Mouse (Mus musculus): ENCODE results near the gene P4ha3.

Gene P4ha3

DNA sequence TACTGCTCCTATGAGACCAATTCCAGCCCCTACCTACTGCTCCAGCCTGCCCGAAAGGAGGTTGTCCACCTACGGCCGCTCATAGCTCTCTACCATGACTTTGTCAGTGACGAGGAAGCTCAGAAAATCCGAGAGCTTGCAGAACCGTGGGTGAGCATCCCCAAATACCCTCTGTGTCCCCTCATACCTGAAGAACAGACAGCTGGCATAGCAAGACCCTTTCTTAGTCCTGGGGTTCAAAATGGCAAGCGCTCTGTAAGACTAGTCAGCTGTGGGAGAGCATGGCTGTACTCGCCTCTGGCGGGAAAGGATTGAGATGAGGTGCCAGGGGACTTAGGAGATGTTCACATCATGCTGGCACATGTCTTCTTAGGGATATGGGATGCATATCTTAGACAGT, 20.6 kb downstream of the P4ha3 start:
- no peak for DNase-seq (ENCODE audit: low read depth, low spot score)

DNA sequence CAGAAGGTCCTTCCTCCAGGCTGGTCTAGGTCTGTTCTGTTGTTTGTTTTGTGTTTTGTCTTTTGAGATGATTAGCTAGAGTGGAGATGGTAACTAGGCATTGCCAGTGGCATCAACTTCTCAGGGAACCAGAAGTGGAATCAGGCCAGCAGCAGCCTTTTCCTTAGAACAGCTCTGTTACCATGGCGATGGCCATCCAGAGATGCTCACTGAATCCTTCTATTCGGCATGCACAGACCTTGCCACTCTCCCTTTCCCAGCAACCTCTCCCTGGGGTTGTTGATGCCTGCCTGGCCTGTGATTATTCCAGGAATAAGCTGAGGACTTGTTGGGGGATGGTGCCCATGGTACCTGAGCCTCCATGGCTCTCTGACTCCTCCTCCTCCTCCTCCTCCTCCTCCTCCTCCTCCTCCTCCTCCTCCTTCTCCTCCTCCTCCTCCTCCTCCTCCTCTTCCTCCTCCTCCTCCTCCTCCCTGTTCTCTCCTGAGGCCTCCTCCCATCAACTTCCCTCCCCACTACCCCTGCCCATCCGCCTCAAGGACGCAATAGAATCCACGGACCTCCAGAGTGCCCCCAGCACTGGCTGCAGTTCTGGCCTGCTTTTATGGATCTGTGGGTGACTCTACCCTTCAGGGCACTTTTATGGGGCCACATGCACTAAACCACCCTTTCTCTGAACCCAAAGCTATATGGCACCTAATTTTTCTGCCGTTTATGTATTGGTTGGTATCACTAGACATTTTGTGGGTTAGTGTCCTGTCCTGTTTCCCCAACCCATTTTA, 22.7 kb downstream of the P4ha3 start:
- DNase-seq (ENCODE audit: low read depth, low spot score) = peak; percentile 91

DNA sequence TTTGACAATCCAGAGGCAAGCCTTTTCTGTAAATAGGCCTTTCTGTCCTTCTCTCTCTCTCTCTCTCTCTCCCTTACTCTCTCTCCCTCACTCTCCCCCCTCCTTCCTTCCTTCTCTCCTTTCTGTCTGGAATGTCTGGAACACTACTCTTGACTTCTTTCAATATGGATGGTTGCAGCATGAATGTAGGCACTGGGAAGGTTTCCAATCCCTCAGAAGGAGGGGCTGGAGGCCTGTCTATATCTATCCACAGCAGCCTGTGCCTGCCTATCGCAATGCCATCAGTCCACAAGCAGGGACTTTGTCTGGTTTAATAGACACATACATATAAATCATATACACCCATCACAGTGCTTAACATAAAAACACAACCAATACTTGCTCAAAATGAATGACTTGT, 23.9 kb downstream of the P4ha3 start:
- peak; percentile 66 for DNase-seq (ENCODE audit: low read depth, low spot score)

DNA sequence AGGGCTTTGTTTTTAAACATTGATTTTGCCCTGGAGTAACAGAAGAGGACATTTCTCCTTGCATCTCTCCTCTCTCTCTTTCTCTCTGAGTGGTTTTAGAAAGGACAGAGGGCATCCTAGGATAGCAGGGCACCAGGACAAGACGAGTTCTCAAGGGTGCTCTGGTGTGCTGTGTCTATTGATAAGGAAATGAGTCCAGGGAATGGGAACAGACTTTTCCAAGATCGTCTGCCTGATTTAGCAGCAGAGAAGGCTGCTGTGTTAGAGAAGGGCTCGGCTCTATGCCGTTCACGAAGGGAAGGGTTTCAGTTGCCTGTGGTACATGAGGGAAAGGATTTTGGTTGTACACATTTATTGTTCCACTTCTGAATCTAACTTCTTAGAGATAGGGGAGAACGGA, 24.4 kb downstream of the P4ha3 start:
- DNase-seq (ENCODE audit: low read depth, low spot score) = peak; percentile 27

DNA sequence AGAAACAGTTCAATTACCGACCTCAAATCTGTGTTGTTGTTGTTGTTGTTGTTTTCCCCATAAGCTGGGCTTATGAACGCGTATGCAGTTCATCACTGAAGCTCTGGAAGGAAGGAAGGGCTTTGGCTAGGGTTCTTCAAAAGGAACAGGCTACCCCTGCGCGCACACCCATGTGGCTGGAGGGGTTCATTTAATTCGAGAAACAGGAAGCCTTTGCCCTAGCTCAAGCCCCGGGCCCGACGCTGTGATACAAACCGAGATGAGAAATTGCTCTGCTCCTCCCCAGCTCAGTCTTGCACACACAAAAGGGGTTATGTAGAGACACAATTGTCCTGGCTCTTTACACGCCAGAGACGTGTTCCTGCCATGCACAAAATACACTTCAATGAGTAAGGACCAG, 25.0 kb downstream of the P4ha3 start:
- no peak for DNase-seq (ENCODE audit: low read depth, low spot score)

DNA sequence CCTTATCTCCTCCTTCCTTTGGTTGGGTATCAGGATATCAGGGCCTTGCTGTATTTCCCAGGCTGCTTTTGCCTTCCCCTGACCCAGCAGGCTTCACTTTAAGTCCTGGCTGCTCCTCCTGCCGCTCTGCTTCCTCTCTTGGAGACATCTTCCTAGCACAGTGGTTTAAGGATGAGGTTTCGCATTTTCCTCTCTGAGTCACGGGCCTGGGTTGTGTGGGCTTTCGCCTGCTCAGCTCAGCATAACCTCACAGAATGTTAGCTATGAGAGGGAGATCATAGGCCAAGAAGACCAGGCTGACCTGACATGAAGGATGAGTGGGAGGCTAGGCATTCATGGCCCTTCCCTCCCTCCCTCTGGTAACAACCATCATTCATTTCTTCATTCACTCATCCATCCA, 27.4 kb downstream of the P4ha3 start:
- DNase-seq (ENCODE audit: low read depth, low spot score) = peak; percentile 30

DNA sequence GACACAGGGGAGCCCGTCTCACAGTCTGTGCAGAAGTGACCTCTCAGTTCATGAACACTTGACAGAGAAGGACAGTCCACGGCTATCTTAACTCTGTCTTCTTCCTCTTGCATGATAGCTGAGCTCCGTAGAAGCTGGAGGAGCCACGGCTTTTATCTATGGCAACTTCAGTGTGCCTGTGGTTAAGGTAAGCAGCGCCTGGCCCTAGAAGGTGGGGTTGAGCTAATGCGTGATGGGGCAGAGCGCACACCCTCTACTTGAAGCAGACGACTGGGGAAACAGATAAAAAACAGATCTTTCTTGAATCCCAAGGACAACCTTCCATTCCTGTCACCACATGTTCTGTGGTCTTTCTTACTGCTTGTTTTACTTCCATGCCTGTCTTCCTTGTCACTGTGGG, 31.6 kb downstream of the P4ha3 start:
- no peak for DNase-seq (ENCODE audit: low read depth, low spot score)

DNA sequence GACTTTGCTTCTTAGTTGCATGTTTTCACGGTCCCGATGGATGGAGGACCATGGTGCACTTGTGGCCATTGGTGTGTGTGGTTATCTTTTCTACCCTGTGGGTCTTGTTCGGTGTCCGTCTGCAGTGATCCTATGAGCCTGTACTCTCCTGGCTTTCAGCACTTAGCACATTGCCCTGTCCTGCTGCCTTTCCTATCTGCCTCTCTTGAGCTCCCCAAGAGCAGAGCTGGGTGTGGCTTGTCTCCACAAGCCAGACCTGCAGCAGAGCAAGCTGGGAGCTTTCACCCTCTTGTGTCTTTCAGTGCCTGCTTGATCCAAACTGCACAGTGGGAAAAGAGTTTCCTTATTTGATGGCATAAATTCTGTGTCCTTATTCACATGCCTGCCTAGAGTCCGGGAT, 32.2 kb downstream of the P4ha3 start:
- DNase-seq (ENCODE audit: low read depth, low spot score) = no peak

DNA sequence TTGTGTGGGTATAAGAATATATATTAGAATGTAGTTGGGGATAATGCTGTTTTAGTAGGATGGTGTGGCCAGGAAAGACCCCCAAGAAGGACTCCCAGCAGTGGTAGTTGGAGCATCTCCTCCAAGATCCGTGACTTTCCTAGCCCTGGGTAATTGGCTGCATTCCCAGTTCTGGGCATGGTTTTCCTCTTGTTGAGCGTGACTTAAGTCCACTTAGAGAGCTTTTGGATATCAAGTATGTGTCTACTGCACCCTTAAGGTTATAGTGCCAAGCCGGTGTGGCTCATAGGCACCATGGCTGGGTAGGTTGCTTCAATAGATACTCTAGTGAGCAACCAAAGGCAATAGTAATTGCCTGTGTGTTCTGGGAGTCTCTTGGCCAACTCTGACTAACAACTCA, 38.4 kb downstream of the P4ha3 start:
- DNase-seq (ENCODE audit: low read depth, low spot score) = no peak

DNA sequence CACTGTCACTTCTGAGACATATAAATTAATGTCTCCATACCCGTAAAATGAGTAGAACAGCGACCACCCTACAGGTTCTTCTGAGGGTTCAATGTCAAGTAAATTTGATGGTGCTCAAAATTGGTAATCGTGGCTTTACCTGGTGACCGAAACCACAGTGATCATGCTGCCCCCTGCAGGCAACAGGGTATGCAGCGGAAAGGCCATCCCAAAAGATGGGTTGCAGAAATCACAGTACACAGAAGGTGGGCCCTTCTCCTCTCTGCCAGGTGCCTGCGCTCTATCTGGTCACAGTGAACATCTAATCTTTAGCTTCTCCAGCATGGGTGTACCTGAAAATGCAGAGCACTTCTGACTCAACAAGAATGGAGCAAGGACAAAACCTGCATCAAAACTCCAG, 40.2 kb downstream of the P4ha3 start:
- DNase-seq (ENCODE audit: low read depth, low spot score) = peak; percentile 56

DNA sequence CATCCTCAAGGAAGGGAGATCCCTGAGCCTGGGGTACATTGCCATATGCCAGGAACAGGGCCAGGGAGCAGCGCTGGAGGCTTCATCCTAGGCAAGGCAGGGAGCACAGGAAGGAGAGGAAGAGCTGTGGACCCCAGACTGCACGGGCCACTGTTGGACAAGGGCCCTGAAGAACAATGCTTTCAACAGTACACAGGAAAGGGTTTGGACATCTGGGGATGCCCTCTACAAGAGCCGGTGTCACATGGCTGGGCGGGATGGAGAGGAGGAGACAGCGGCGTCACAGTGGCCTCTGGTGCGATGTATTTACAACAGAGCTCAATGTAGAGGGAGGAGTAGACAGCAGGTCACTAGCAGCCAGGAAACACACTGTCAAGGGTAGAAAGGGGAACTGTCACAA, 42.2 kb downstream of the P4ha3 start:
- DNase-seq (ENCODE audit: low read depth, low spot score) = no peak

DNA sequence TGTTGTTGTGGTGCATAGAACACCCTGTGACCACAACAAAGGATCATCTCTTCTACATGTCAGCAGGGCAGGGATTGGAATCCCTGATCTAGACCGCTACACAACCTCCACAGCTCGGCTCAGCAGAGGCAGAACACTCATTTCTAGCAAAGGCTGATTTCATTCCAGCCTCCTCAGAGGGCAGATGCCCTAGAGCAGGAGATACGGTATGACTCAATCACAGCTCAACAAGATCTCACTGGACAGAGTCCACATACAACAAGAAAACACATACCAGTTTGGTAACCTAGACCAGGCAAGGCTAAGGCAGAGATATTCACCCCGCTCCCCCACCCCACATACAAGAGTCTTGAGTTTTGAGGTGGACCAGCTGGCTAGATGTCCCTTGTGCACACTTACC, 43.3 kb downstream of the P4ha3 start:
- no peak for DNase-seq (ENCODE audit: low read depth, low spot score)

DNA sequence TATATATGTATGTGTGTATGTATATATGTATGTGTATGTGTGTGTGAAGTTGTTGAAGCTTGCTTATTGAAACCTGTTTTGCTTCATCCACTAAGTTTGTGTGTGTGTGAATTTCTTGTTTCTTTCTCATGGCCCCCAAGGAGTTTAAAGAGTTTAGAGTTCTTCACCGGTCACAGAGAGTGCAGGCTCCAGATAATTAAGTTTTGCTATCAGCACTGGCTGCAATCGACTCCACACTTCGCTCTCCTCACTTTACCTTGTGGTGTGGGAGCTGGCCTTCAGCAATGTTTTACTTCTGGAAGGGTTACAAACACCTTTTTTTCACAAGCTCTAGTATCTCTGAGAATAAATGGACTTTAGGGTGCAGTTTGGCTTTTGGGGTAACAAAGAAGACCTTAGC, 45.9 kb downstream of the P4ha3 start:
- no peak for DNase-seq (ENCODE audit: low read depth, low spot score)

DNA sequence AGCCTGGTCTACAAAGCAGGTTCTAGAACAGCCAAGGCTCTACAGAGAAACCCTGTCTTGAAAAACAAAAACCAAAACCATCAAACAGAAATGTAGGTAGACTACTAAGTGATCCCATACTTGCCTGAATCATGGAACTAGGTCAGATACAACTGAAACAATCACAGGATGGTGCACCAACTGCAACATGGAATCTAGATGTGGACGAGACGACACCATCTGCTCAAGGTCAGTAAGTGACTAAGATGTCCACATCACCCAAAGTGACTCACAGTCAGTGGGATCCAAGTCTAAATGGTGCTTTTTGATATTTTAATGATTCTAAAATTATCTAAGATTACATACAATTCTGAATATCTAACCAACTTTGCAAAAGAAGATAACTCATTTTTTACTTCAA, 50.6 kb downstream of the P4ha3 start:
- no peak for DNase-seq (ENCODE audit: low read depth, low spot score)

DNA sequence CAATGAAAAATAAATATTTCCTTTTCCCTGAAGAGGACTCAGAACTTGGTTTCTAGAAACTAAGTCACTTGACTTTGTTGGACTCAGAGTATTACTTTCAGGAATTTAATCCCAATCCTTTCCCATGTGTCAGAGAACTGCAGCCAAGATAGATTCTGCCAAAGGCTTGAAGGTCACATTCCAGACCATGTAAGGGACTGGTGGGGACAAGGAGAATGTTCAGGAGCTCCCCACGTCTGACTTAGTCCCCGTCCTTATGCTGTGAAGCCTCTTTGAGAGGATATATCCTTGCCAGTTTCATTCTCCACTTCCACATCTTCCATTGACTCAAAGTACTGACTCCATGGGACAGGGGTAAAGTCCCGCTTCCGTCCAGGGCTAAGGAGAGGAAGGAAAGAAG, 69.7 kb downstream of the P4ha3 start:
- DNase-seq (ENCODE audit: low read depth, low spot score) = no peak

DNA sequence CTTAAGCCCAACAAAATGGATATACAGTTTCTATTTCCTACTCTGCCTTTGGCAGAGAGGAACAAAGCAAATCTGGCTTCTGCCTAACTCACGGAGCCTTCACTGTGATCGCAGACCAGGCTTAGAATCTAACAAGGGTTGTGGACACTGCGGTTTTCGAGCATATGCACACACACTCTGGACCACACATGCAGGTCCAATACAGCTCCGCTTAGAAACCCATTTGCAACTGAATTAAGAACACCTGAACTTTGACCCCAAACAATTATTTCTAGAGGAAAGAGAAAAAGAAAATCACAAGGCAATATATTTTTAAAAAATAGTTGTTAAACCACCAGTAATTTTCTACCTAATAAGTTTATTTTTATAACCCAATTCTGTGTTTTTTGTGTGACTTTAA, 71.0 kb downstream of the P4ha3 start:
- DNase-seq (ENCODE audit: low read depth, low spot score) = no peak

DNA sequence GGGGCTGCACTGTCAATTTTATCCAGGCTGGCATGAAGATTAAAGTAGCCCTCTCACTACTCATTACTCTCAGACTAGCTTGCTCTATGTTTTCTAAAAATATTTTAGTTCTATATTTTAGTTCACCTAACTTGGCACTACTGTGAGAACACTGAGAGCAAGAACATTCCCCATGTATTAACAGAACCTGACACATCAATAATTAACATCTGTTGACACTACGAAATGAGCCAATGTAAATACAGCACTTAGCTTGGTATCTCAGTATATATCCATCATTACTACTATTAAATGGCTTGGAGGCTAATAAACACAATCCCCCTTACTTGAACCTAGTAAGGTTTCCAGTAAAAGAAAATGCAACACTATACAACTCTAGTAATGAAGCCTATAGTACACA, 71.4 kb downstream of the P4ha3 start:
- no peak for DNase-seq (ENCODE audit: low read depth, low spot score)

DNA sequence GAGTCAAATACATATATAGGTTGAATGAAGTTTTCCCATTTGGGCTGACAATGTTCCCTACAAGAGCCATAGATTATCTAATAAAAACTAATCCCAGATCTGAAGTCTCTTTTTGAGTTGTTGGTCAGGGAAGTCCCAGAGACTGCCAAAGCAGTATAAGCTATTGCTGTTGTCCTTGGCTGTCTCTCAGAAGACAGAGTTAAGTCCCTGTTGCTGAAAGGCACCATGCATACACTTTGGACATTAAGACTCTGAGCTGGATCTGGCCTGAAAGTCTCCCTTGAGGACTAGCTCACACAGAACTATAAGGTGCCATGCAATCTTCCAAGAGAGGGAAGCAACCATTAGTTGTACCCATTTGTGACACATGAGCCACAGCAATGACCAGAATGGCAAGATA, 72.5 kb downstream of the P4ha3 start:
- no peak for DNase-seq (ENCODE audit: low read depth, low spot score)

DNA sequence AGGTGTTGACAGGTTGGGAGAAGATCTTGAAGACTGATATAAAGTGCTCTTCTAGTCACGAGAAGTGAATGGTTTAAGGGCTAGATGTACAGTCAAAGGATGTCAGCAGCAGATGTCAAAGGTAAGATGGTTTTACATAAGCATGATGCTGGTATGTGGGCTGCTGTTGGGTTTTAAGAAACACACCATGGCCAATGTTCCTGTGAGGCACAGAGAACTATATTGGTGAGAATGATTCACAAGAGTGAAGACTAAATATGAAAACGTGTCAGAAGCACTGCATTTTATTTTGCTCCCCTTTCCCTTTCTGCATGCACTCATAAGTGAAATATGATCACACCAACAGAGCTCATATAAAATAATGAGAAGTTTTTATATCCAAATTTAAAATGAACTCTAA, 77.8 kb downstream of the P4ha3 start:
- peak; percentile 67 for DNase-seq (ENCODE audit: low read depth, low spot score)

DNA sequence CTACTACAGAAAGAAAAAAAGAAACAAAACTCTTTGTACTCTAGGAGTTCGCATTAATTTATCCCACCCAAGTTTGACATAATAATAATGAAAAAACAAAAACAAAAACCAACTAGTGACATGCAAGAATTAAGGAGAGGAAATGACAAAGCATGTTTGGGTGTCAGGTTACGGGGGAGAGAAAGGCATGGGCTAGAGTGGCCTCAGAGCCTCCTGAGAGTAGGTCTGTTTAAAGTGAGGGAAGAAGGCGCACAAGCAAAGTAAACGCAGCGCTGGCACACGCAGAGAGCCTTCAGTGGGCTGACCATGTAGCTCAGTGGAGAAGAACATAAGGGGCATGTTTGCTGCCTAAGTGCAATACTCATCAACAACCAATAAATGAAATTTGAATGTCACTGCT, 79.6 kb downstream of the P4ha3 start:
- no peak for DNase-seq (ENCODE audit: low read depth, low spot score)

Measured in brain, adult 2 months (tissue).